Mouse (Mus musculus) cerebellum, adult 2 months (tissue): Measurements from ENCODE around the gene Il11. TPM values are rescaled to one million over a fixed set of nuclear protein-coding genes. Genes with fewer than 3 reads are reported as not detected.
"Not testable (repeated sequence)": the region's sequence is repeated elsewhere in the genome, so short reads cannot be mapped to it uniquely, and the experiment has no call there.

Source experiments
- DNase-seq, 2 experiments: peaks; one replicate each; pipeline ENCODE4 v3.0.0; 2021
- H3K27ac ChIP-seq: fragments of 200-500 bp; 2 replicates; pipeline ENCODE4 v1.5.1; 2012; ENCODE audit warnings: low read length, control low read depth, inconsistent platforms; ENCODE audit not compliant: insufficient read depth
- H3K27me3 ChIP-seq: fragments of 200-500 bp; 2 replicates; pipeline ENCODE4 v1.6.1; 2012; ENCODE audit warnings: inconsistent platforms, mild to moderate bottlenecking, low read length, moderate library complexity; ENCODE audit not compliant: control insufficient read depth, insufficient read depth
- H3K4me1 ChIP-seq: fragments of 200-500 bp; 2 replicates; pipeline ENCODE4 v1.6.1; 2011; ENCODE audit warnings: low read length; ENCODE audit not compliant: control insufficient read depth, insufficient read depth
- H3K4me3 ChIP-seq: fragments of 200-500 bp; replicated peaks from 2 replicates; pipeline ENCODE3; 2011; ENCODE audit warnings: mild to moderate bottlenecking, low read depth, low read length, control low read depth; ENCODE audit not compliant: insufficient read depth
- CTCF ChIP-seq: fragments of 200-500 bp; IDR thresholded peaks from 2 replicates; pipeline ENCODE4 v1.5.1; 2011; ENCODE audit warnings: low read depth, mild to moderate bottlenecking, control low read depth, low read length, moderate library complexity, borderline replicate concordance; ENCODE audit not compliant: insufficient read depth
- POLR2A ChIP-seq: fragments of 200-500 bp; IDR thresholded peaks from 2 replicates; pipeline ENCODE4 v1.6.1; 2011; ENCODE audit warnings: low read length, control low read depth, borderline replicate concordance; ENCODE audit not compliant: insufficient read depth
- WGBS: fragments of 180-500 bp; shearing (Covaris S2); methylation state at CpG from one replicate; pipeline ENCODE4 v1.1.7; 2018; 5-methylcytosine and 5-hydroxymethylcytosine counted together
- polyA plus RNA-seq: library from polyadenylated mRNA; depleted of rRNA; stranded (reverse); fragments of >200 nt; gene quantifications from 2 replicates; pipeline ENCODE4 v1.2.3, GENCODE M21; 2012

Gene Il11
- polyA plus RNA-seq, 1 experiment = 1.2 TPM

GRCm38 (mm10) chr7:4793674-4794073 is 11.0 kb upstream of the Il11 start:
- no peak overlapping the region for H3K27ac ChIP-seq
- no peaks in the 10 kb centered on the region for H3K4me1 ChIP-seq
- H3K4me3 ChIP-seq = peak overlapping the region; percentile 99
- no peak for DNase-seq
- 38% methylated on average over 4 of the region's 4 CpGs for WGBS
- TF ChIP-seq CTCF (no peak), POLR2A (no peak)
- no peaks in the 10 kb centered on the region for H3K27me3 ChIP-seq

GRCm38 (mm10) chr7:4793248-4793647 is 10.6 kb upstream of the Il11 start:
- H3K4me1 ChIP-seq = not testable (repeated sequence)

GRCm38 (mm10) chr7:4792278-4793212 is 9.9 kb upstream of the Il11 start, which contains the start of gene Rpl28:
Gene Rpl28 (plus strand): TSS chr7:4792874.
- peaks cover 3% of the 10 kb centered on the region; the same call in 1 of the 2 replicates for H3K4me1 ChIP-seq
- peak; percentile 95 to 96 for DNase-seq
- no peaks in the 10 kb centered on the region for H3K27me3 ChIP-seq
- under 1% methylated on average over 54 of the region's 54 CpGs for WGBS
- H3K27ac ChIP-seq = peak within 1 kb of the TSS; percentile 62; the same call in 1 of the 2 replicates
- no peak for TF ChIP-seq CTCF
- TF ChIP-seq POLR2A = peak; percentile 93
- peak within 1 kb of the TSS; percentile 99 for H3K4me3 ChIP-seq

More at GRCm38 (mm10) chr7:4793248-4793647, 10.6 kb upstream of the Il11 start:
- peak overlapping the region; percentile 62; the same call in 1 of the 2 replicates for H3K27ac ChIP-seq
- H3K27me3 ChIP-seq, DNase-seq: not testable (repeated sequence)
- peak overlapping the region; percentile 99 for H3K4me3 ChIP-seq
- under 1% methylated on average over 31 of the region's 31 CpGs for WGBS

GRCm38 (mm10) chr7:4789436-4789935 is 6.8 kb upstream of the Il11 start, which contains the start of gene Tmem238:
Gene Tmem238 (minus strand): TSS chr7:4789656.
- Histone ChIP-seq H3K27me3 (no peaks in the 10 kb centered on the region), H3K27ac (peak within 1 kb of the TSS; percentile 93), H3K4me3 (peak within 1 kb of the TSS; percentile 81), H3K4me1 (peaks cover 15% of the 10 kb centered on the region)
- WGBS = 3% methylated on average over 40 of the region's 40 CpGs
- TF ChIP-seq CTCF (no peak), POLR2A (0 out of 2 replicates have a peak, but pooled peaks have one; percentile 12)
- DNase-seq = peak in 1 of 2 experiments; percentile 77

- 1% methylated on average over 63 of the region's 64 CpGs for WGBS
- peak overlapping the region; percentile 93 for H3K27ac ChIP-seq
- DNase-seq = peak; percentile 69 to 81
- H3K27me3 ChIP-seq = no peaks in the 10 kb centered on the region
- H3K4me1 ChIP-seq = peaks cover 20% of the 10 kb centered on the region
- peak overlapping the region; percentile 81 for H3K4me3 ChIP-seq
- TF ChIP-seq CTCF (no peak), POLR2A (peak; percentile 51; the same call in 1 of the 2 replicates)
Observed at GRCm38 (mm10) chr7:4788499-4789435, 6.1 kb upstream of the Il11 start.

- TF ChIP-seq POLR2A (peak; percentile 41; the same call in 1 of the 2 replicates), CTCF (no peak)
- peak overlapping the region; percentile 1 for H3K4me3 ChIP-seq
- WGBS = 19% methylated on average over 14 of the region's 14 CpGs
- DNase-seq = peak; percentile 77 to 84
- peaks cover 31% of the 10 kb centered on the region for H3K4me1 ChIP-seq
- H3K27me3 ChIP-seq = no peaks in the 10 kb centered on the region
- peak overlapping the region; percentile 87 for H3K27ac ChIP-seq
Observed at GRCm38 (mm10) chr7:4783667-4784268, 1.1 kb upstream of the Il11 start.

GRCm38 (mm10) chr7:4782130-4782529 is 529 bp downstream of the Il11 start:
- no peak for DNase-seq
- no peak overlapping the region for H3K27ac ChIP-seq
- TF ChIP-seq CTCF = no peak
- no peak for TF ChIP-seq POLR2A
- no peak overlapping the region for H3K4me3 ChIP-seq
- 76% methylated on average over 3 of the region's 3 CpGs for WGBS
- no peaks in the 10 kb centered on the region for H3K27me3 ChIP-seq
- H3K4me1 ChIP-seq = peaks cover 25% of the 10 kb centered on the region
